Mouse (Mus musculus): ENCODE data around the gene Hivep3. TPM values are rescaled to one million over a fixed set of nuclear protein-coding genes. Genes with fewer than 3 reads are reported as not detected.

The Hivep3 gene
- polyA plus RNA-seq, 1 experiment, result 5.8 TPM

DNA sequence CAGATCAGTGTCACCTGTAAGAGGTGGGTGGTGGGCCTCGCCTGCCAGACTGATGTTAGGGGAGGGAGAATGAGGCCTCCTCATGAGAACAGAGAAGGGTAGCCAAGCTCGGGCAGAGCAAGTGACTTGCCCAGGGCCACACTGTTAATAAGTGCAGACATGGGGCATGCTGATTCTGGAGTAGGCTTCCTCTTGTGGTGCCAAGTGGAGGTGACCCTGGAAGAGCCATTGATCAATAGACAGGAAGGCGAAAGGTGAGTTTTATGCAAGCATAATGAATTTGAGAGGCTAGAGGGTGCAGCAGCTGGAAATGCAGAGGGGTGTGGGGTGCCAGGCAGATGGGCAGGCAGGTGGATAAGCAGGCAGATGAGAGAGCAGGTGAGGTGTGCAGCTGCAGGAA, 337.8 kb downstream of the Hivep3 start:
- 78% methylated on average over 3 of the region's 3 CpGs for WGBS
- H3K4me1 ChIP-seq (ENCODE audit: control insufficient read depth, insufficient read depth, low read length), result no peaks in the 10 kb centered on the region
- no peak overlapping the region for H3K27ac ChIP-seq (ENCODE audit: insufficient read depth, low read depth, low read length)
- H3K4me3 ChIP-seq (ENCODE audit: insufficient read depth, low read depth, low read length), result no peak overlapping the region
- TF ChIP-seq CTCF (conservative IDR thresholded peaks at IDR 0.05; ENCODE audit: insufficient read depth, insufficient read length, low read depth, low read length) (no peak), POLR2A (IDR thresholded peaks at IDR 0.05; ENCODE audit: low read depth, low read length) (no peak)
- no peak for DNase-seq
- H3K36me3 ChIP-seq (ENCODE audit: control insufficient read depth, insufficient read depth, low read length), result no peaks in the 10 kb centered on the region
- H3K27me3 ChIP-seq (replicated peaks; ENCODE audit: control insufficient read depth, insufficient read depth, low read length), result no peaks in the 10 kb centered on the region

- no peak for DNase-seq
- Histone ChIP-seq H3K4me3 (ENCODE audit: insufficient read depth, low read depth, low read length) (no peak overlapping the region), H3K27ac (ENCODE audit: insufficient read depth, low read depth, low read length) (no peak overlapping the region)
These were observed 338.4 kb downstream of the Hivep3 start for GRCm38 (mm10) chr4:120071842-120072507.

DNA sequence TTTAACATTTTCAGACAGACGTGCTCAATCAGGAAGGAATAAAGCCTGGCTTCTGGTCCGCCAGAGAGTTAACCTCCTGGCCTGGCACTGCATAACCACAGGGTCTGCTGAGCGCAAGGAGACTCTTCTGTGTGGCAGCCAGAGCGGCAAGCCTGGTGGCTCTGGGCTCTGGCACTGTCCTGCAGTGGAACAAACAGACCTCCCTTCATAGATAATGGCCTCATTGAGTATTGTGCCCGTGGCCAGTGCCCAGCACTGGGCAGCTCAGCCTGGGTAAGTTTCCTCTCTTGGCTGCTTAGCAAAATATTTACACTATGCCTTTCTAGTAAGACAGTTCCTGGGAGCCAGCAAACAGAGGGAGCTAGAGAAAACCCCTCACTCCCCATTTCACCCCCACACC, 340.5 kb downstream of the Hivep3 start:
- no peak overlapping the region for H3K27ac ChIP-seq (ENCODE audit: insufficient read depth, low read depth, low read length)

More at GRCm38 (mm10) chr4:120071842-120072507, 338.4 kb downstream of the Hivep3 start:
- H3K36me3 ChIP-seq (ENCODE audit: control insufficient read depth, insufficient read depth, low read length), result no peaks in the 10 kb centered on the region
- no peaks in the 10 kb centered on the region for H3K4me1 ChIP-seq (ENCODE audit: control insufficient read depth, insufficient read depth, low read length)
- H3K27me3 ChIP-seq (replicated peaks; ENCODE audit: control insufficient read depth, insufficient read depth, low read length), result no peaks in the 10 kb centered on the region
- TF ChIP-seq CTCF (conservative IDR thresholded peaks at IDR 0.05; ENCODE audit: insufficient read depth, insufficient read length, low read depth, low read length), result no peak
- TF ChIP-seq POLR2A (IDR thresholded peaks at IDR 0.05; ENCODE audit: low read depth, low read length), result no peak
- 46% methylated on average over 15 of the region's 15 CpGs for WGBS

GRCm38 (mm10) chr4:120077322-120077721, 343.7 kb downstream of the Hivep3 start:
- Histone ChIP-seq H3K27me3 (replicated peaks; ENCODE audit: control insufficient read depth, insufficient read depth, low read length) (no peaks in the 10 kb centered on the region), H3K27ac (ENCODE audit: insufficient read depth, low read depth, low read length) (no peak overlapping the region), H3K36me3 (ENCODE audit: control insufficient read depth, insufficient read depth, low read length) (no peaks in the 10 kb centered on the region), H3K4me3 (ENCODE audit: insufficient read depth, low read depth, low read length) (no peak overlapping the region), H3K4me1 (ENCODE audit: control insufficient read depth, insufficient read depth, low read length) (no peaks in the 10 kb centered on the region)
- no peak for TF ChIP-seq POLR2A (IDR thresholded peaks at IDR 0.05; ENCODE audit: low read depth, low read length)
- no peak for TF ChIP-seq CTCF (conservative IDR thresholded peaks at IDR 0.05; ENCODE audit: insufficient read depth, insufficient read length, low read depth, low read length)
- DNase-seq, result no peak
- WGBS, result 88% methylated on average over 8 of the region's 8 CpGs

More for the DNA sequence above, 340.5 kb downstream of the Hivep3 start:
- TF ChIP-seq POLR2A (IDR thresholded peaks at IDR 0.05; ENCODE audit: low read depth, low read length) (no peak), CTCF (conservative IDR thresholded peaks at IDR 0.05; ENCODE audit: insufficient read depth, insufficient read length, low read depth, low read length) (no peak)
- Histone ChIP-seq H3K36me3 (ENCODE audit: control insufficient read depth, insufficient read depth, low read length) (no peaks in the 10 kb centered on the region), H3K4me1 (ENCODE audit: control insufficient read depth, insufficient read depth, low read length) (no peaks in the 10 kb centered on the region), H3K4me3 (ENCODE audit: insufficient read depth, low read depth, low read length) (no peak overlapping the region), H3K27me3 (replicated peaks; ENCODE audit: control insufficient read depth, insufficient read depth, low read length) (no peaks in the 10 kb centered on the region)
- WGBS, result 64% methylated on average over 5 of the region's 5 CpGs
- no peak for DNase-seq

- H3K4me1 ChIP-seq (ENCODE audit: control insufficient read depth, insufficient read depth, low read length), result no peaks in the 10 kb centered on the region
- TF ChIP-seq POLR2A (IDR thresholded peaks at IDR 0.05; ENCODE audit: low read depth, low read length), result no peak
- H3K27me3 ChIP-seq (replicated peaks; ENCODE audit: control insufficient read depth, insufficient read depth, low read length), result no peaks in the 10 kb centered on the region
- no peak overlapping the region for H3K4me3 ChIP-seq (ENCODE audit: insufficient read depth, low read depth, low read length)
- no peak for DNase-seq
- no peaks in the 10 kb centered on the region for H3K36me3 ChIP-seq (ENCODE audit: control insufficient read depth, insufficient read depth, low read length)
- no peak overlapping the region for H3K27ac ChIP-seq (ENCODE audit: insufficient read depth, low read depth, low read length)
- WGBS, result 85% methylated on average over 5 of the region's 5 CpGs
These were observed 348.9 kb downstream of the Hivep3 start for GRCm38 (mm10) chr4:120082527-120082926.

DNA sequence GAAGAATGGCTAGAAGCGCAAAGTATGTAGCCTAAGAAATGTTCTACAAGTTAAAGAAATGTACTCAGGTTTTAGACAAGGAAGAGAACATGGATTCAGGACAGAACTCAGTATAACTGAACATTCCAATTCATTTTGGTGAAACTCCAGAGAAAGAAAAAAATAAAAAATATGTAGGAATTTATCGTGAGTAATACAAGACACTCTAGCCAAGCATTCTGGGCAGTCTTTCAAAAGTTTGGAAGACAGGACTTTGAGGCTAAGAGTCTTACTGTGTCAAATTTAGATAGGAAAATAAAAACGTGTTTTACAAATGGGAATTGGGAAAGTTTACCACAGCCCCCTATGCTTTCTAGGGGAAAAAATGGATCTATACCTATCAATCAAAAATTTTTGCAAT, 350.1 kb downstream of the Hivep3 start:
- no peaks in the 10 kb centered on the region for H3K27me3 ChIP-seq (replicated peaks; ENCODE audit: control insufficient read depth, insufficient read depth, low read length)
- DNase-seq, result peak; percentile 13
- no peaks in the 10 kb centered on the region for H3K36me3 ChIP-seq (ENCODE audit: control insufficient read depth, insufficient read depth, low read length)
- no peak overlapping the region for H3K27ac ChIP-seq (ENCODE audit: insufficient read depth, low read depth, low read length)
- 78% methylated on average over 3 of the region's 3 CpGs for WGBS
- H3K4me1 ChIP-seq (ENCODE audit: control insufficient read depth, insufficient read depth, low read length), result no peaks in the 10 kb centered on the region
- TF ChIP-seq CTCF (conservative IDR thresholded peaks at IDR 0.05; ENCODE audit: insufficient read depth, insufficient read length, low read depth, low read length) (no peak), POLR2A (IDR thresholded peaks at IDR 0.05; ENCODE audit: low read depth, low read length) (no peak)
- H3K4me3 ChIP-seq (ENCODE audit: insufficient read depth, low read depth, low read length), result no peak overlapping the region

- 84% methylated on average over 8 of the region's 8 CpGs for WGBS
These were observed 356.0 kb downstream of the Hivep3 start for GRCm38 (mm10) chr4:120089536-120089935.

More at GRCm38 (mm10) chr4:120089536-120089935, 356.0 kb downstream of the Hivep3 start:
- H3K27ac ChIP-seq (ENCODE audit: insufficient read depth, low read depth, low read length), result no peak overlapping the region
- H3K36me3 ChIP-seq (ENCODE audit: control insufficient read depth, insufficient read depth, low read length), result no peaks in the 10 kb centered on the region
- H3K4me1 ChIP-seq (ENCODE audit: control insufficient read depth, insufficient read depth, low read length), result no peaks in the 10 kb centered on the region
- H3K27me3 ChIP-seq (replicated peaks; ENCODE audit: control insufficient read depth, insufficient read depth, low read length), result no peaks in the 10 kb centered on the region
- H3K4me3 ChIP-seq (ENCODE audit: insufficient read depth, low read depth, low read length), result no peak overlapping the region
- TF ChIP-seq CTCF (conservative IDR thresholded peaks at IDR 0.05; ENCODE audit: insufficient read depth, insufficient read length, low read depth, low read length) (no peak), POLR2A (IDR thresholded peaks at IDR 0.05; ENCODE audit: low read depth, low read length) (no peak)
- DNase-seq, result no peak
